Mouse (Mus musculus): ENCODE measurements at regions not wholly inside any gene's neighbourhood (a gene's known extent, or its start where the extent isn't known, plus 50 kb on each side); places are given as distances from the start of the nearest gene placed in this dataset.

DNA sequence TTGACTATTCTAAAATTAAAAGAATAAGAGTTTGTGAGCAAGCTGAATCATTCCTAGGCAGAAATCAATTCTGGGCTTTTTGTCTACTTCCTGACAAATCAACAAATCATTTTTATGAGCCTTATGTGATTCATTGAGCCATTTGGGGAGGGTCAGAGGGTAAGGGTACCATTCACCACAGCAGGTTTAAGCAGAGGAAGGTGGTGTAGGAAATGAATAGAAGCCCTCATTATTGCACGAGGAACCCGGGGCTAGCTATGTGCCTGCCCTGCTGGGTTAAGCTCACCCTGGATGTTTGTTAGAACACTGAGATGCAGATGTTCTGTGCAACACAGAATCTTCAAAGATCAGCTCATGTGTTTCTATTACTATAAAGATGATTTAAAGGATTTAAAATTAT is 150.2 kb upstream of the Lyplal1 start:
- no peak for TF ChIP-seq CTCF (IDR thresholded peaks at IDR 0.05; ENCODE audit: insufficient read depth, low read length)
- no peak for TF ChIP-seq POLR2A (IDR thresholded peaks at IDR 0.05; ENCODE audit: borderline replicate concordance, extremely low read depth, low read depth, low read length)

Measured in lung, adult 2 months (tissue).